ENCODE assay signal across 20 mouse cellular contexts in the genomic region with DNA sequence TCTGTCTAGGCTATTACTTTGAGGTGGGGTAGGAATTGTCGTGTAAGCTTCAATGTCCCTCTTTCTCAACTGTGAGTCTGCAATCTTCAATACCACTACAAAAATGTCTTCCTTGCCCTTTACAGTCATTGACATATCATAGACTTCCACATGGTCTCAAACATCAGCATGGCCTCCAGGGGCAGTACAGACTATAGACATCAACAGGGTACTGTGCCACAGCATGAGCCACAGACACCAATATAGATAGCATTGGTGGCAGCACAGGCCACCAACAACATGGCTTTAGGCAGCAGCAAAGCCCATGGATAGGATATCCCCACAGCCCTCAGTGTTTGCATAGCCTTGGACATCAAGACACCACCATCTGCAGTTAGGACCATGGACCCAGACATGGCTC. TPM values are rescaled to one million over a fixed set of nuclear protein-coding genes. Genes with fewer than 3 reads are reported as not detected.
DNase-seq lines count a peak whose midpoint lies in the region; ATAC-seq and TF ChIP-seq lines count a peak whose summit lies in the region.
"Had no signal": no experiment of that assay in that cellular context is flagged by ENCODE, and none has a peak within 500 bp of the region (broad histone marks: within the 10 kb centered on the region; RNA-seq: fewer than 3 reads in every experiment).

No protein-coding gene starts in this region.

- 83% methylated on average over 1 of the region's 1 CpGs for WGBS in kidney, embryonic 16.5 days
- 76% methylated on average over 1 of the region's 1 CpGs for WGBS in midbrain, postnatal 0 days
- WGBS in midbrain, embryonic 15.5 days: 89% methylated on average over 1 of the region's 1 CpGs
- WGBS in liver, embryonic 14.5 days (ENCODE audit: insufficient replicate concordance): 31% methylated on average over 1 of the region's 1 CpGs

- no peak overlapping the region for H3K27ac ChIP-seq in kidney, embryonic 16.5 days (ENCODE audit: low read length)
- no peak overlapping the region for H3K27ac ChIP-seq in midbrain, postnatal 0 days (ENCODE audit: low read depth, low read length)
- no peak overlapping the region for H3K27ac ChIP-seq in midbrain, embryonic 15.5 days
- no peak overlapping the region for H3K27ac ChIP-seq in liver, embryonic 14.5 days
- H3K27ac ChIP-seq: hindbrain, embryonic 15.5 days; limb, embryonic 13.5 days; neural tube, embryonic 13.5 days had no signal

- peak; percentile 15; the same call in 1 of the 2 replicates for ATAC-seq in kidney, embryonic 16.5 days (ENCODE audit: low FRiP score, low TSS enrichment)
- no peak for ATAC-seq in midbrain, postnatal 0 days (ENCODE audit: low FRiP score)
- ATAC-seq in midbrain, embryonic 15.5 days (replicated peaks): no peak
- no peak for ATAC-seq in liver, embryonic 14.5 days (ENCODE audit: insufficient read depth)
- ATAC-seq: CD4-positive, CD25-positive, alpha-beta regulatory T cell, adult 4 months; forebrain, embryonic 14.5 days; inflammation-experienced regulatory T-cells, adult 6 months had no signal

- H3K4me3 ChIP-seq in kidney, embryonic 16.5 days (ENCODE audit: low read length): no peak overlapping the region
- no peak overlapping the region for H3K4me3 ChIP-seq in midbrain, postnatal 0 days (ENCODE audit: low read depth, low read length)
- no peak overlapping the region for H3K4me3 ChIP-seq in midbrain, embryonic 15.5 days
- H3K4me3 ChIP-seq in liver, embryonic 14.5 days (ENCODE audit: insufficient read depth in 1 of 2, low read depth in 2 of 2, low read length in 2 of 2): no peak overlapping the region
- H3K4me3 ChIP-seq: heart, embryonic 12.5 days; hindbrain, embryonic 15.5 days; limb, embryonic 13.5 days; neural tube, embryonic 13.5 days had no signal

- DNase-seq in kidney, adult 9 months: no peak
- DNase-seq in midbrain, postnatal 0 days (ENCODE audit: low spot score): no peak
- DNase-seq in liver, embryonic 14.5 days (ENCODE audit: low read depth in 3 of 3, low spot score in 3 of 3): no peak
- no peak for DNase-seq in cerebellum, adult 8-10 months
- no peak for DNase-seq in cerebellum, postnatal 4 days (ENCODE audit: low spot score in 2 of 2)
- DNase-seq: adrenal gland, postnatal 36 days; gastrocnemius, postnatal 14 days; kidney, postnatal 14 days; lung, postnatal 4 days had no signal

- no peaks in the 10 kb centered on the region for H3K36me3 ChIP-seq in kidney, embryonic 16.5 days (ENCODE audit: insufficient read depth, low read length)
- no peaks in the 10 kb centered on the region for H3K36me3 ChIP-seq in midbrain, postnatal 0 days (ENCODE audit: insufficient read depth, low read length)
- no peaks in the 10 kb centered on the region for H3K36me3 ChIP-seq in midbrain, embryonic 15.5 days (replicated peaks)
- H3K36me3 ChIP-seq in liver, embryonic 14.5 days (replicated peaks; ENCODE audit: control insufficient read depth, insufficient read depth, low read depth): no peaks in the 10 kb centered on the region
- H3K36me3 ChIP-seq: heart, embryonic 12.5 days; hindbrain, embryonic 15.5 days; limb, embryonic 13.5 days; neural tube, embryonic 13.5 days had no signal

- H3K27me3 ChIP-seq in kidney, embryonic 16.5 days (ENCODE audit: insufficient read depth, low read length): no peaks in the 10 kb centered on the region
- H3K27me3 ChIP-seq in midbrain, postnatal 0 days (ENCODE audit: insufficient read depth, low read length): no peaks in the 10 kb centered on the region
- no peaks in the 10 kb centered on the region for H3K27me3 ChIP-seq in midbrain, embryonic 15.5 days (replicated peaks)
- no peaks in the 10 kb centered on the region for H3K27me3 ChIP-seq in liver, embryonic 14.5 days (ENCODE audit: control insufficient read depth, insufficient read depth, low read length)
- H3K27me3 ChIP-seq: heart, embryonic 12.5 days; hindbrain, embryonic 15.5 days; limb, embryonic 13.5 days; neural tube, embryonic 13.5 days had no signal

- H3K9ac ChIP-seq in kidney, embryonic 16.5 days (replicated peaks; ENCODE audit: low read length): no peak overlapping the region
- no peak overlapping the region for H3K9ac ChIP-seq in midbrain, postnatal 0 days (replicated peaks; ENCODE audit: low read length, poor library complexity, severe bottlenecking)
- no peak overlapping the region for H3K9ac ChIP-seq in midbrain, embryonic 15.5 days
- H3K9ac ChIP-seq in liver, embryonic 14.5 days (replicated peaks): no peak overlapping the region
- H3K9ac ChIP-seq: heart, embryonic 12.5 days; hindbrain, embryonic 15.5 days; limb, embryonic 13.5 days; neural tube, embryonic 13.5 days had no signal

- no peak overlapping the region for H3K4me2 ChIP-seq in kidney, embryonic 16.5 days (replicated peaks; ENCODE audit: low read depth, low read length)
- H3K4me2 ChIP-seq in midbrain, postnatal 0 days (ENCODE audit: low read depth, low read length, poor library complexity, severe bottlenecking): no peak overlapping the region
- no peak overlapping the region for H3K4me2 ChIP-seq in midbrain, embryonic 15.5 days
- H3K4me2 ChIP-seq in liver, embryonic 14.5 days (ENCODE audit: low read depth): no peak overlapping the region
- H3K4me2 ChIP-seq: heart, embryonic 12.5 days; hindbrain, embryonic 15.5 days; limb, embryonic 13.5 days; midbrain, embryonic 11.5 days; neural tube, embryonic 13.5 days had no signal

- no peaks in the 10 kb centered on the region for H3K4me1 ChIP-seq in kidney, embryonic 16.5 days (ENCODE audit: insufficient read depth, low read length)
- no peaks in the 10 kb centered on the region for H3K4me1 ChIP-seq in midbrain, postnatal 0 days (ENCODE audit: insufficient read depth, low read length)
- H3K4me1 ChIP-seq in midbrain, embryonic 15.5 days: no peaks in the 10 kb centered on the region
- no peaks in the 10 kb centered on the region for H3K4me1 ChIP-seq in liver, embryonic 14.5 days (replicated peaks; ENCODE audit: control insufficient read depth in 2 of 2, insufficient read depth in 2 of 2, low read length in 1 of 2)
- H3K4me1 ChIP-seq: heart, embryonic 12.5 days; hindbrain, embryonic 15.5 days; limb, embryonic 13.5 days; neural tube, embryonic 13.5 days had no signal

- TF ChIP-seq EP300 in liver, embryonic 14.5 days (IDR thresholded peaks at IDR 0.05; ENCODE audit: low read depth): no peak

- TF ChIP-seq CTCF in midbrain, postnatal 0 days (IDR thresholded peaks at IDR 0.05): 0 out of 2 replicates have a peak, but pooled peaks have one; percentile 13
- TF ChIP-seq CTCF in liver, embryonic 14.5 days (IDR thresholded peaks at IDR 0.05; ENCODE audit: low read depth): peak; percentile 21; the same call in 1 of the 2 replicates

- no peaks in the 10 kb centered on the region for H3K9me3 ChIP-seq in kidney, embryonic 16.5 days (ENCODE audit: low read length)
- H3K9me3 ChIP-seq in midbrain, postnatal 0 days (ENCODE audit: low read length): no peaks in the 10 kb centered on the region
- no peaks in the 10 kb centered on the region for H3K9me3 ChIP-seq in midbrain, embryonic 15.5 days
- no peaks in the 10 kb centered on the region for H3K9me3 ChIP-seq in liver, embryonic 14.5 days (ENCODE audit: control insufficient read depth, low read length)
- H3K9me3 ChIP-seq: heart, embryonic 12.5 days; hindbrain, embryonic 15.5 days; limb, embryonic 13.5 days; neural tube, embryonic 13.5 days had no signal

RNA-seq across cellular contexts. Expression of a gene that starts 12.2 kb away (rescaled TPM):
- 1.9 and 4.1 TPM in 2 replicates for polyA plus RNA-seq in kidney, embryonic 16.5 days (2015; fragmentation: Nextera tagmentation; extraction: Ambion mirVana)
- 5.6 and 6.5 TPM in 2 replicates for total RNA-seq in midbrain, postnatal 0 days (2014; rRNA removed)
- polyA plus RNA-seq in midbrain, postnatal 0 days (2015; fragmentation: Nextera tagmentation; extraction: Ambion mirVana): 7.2 and 8.7 TPM in 2 replicates
- 4.7 and 6.1 TPM in 2 replicates for polyA plus RNA-seq in midbrain, embryonic 15.5 days (2015; fragmentation: Nextera tagmentation; extraction: Ambion mirVana)
- 0.37 and 0.73 TPM in 2 replicates for polyA plus RNA-seq in liver, embryonic 14.5 days (2012; rRNA removed)
- polyA plus RNA-seq in liver, embryonic 14.5 days (2014; fragmentation: Nextera tagmentation; extraction: Ambion mirVana): 0.33 and 1.0 TPM in 2 replicates

RNA-seq across cellular contexts. Expression of a gene that starts 12.4 kb away (rescaled TPM):
- polyA plus RNA-seq in kidney, embryonic 16.5 days (2015; fragmentation: Nextera tagmentation; extraction: Ambion mirVana): 2.4 and 2.8 TPM in 2 replicates
- total RNA-seq in midbrain, postnatal 0 days (2014; rRNA removed): 10.1 and 12.8 TPM in 2 replicates
- polyA plus RNA-seq in midbrain, postnatal 0 days (2015; fragmentation: Nextera tagmentation; extraction: Ambion mirVana): 19.9 and 24.9 TPM in 2 replicates
- polyA plus RNA-seq in midbrain, embryonic 15.5 days (2015; fragmentation: Nextera tagmentation; extraction: Ambion mirVana): 12.9 and 13.8 TPM in 2 replicates
- polyA plus RNA-seq in liver, embryonic 14.5 days (2012; rRNA removed): 0.21 and 0.39 TPM in 2 replicates
- 0.56 and 1.1 TPM in 2 replicates for polyA plus RNA-seq in liver, embryonic 14.5 days (2014; fragmentation: Nextera tagmentation; extraction: Ambion mirVana)
- polyA plus RNA-seq: inflammation-experienced regulatory T-cells, adult 6 months had no signal

RNA-seq across cellular contexts. Expression of a gene that starts 36.1 kb away (rescaled TPM):
- 162 and 190 TPM in 2 replicates for polyA plus RNA-seq in kidney, embryonic 16.5 days (2015; fragmentation: Nextera tagmentation; extraction: Ambion mirVana)
- 72.9 and 84.7 TPM in 2 replicates for total RNA-seq in midbrain, postnatal 0 days (2014; rRNA removed)
- 299 and 341 TPM in 2 replicates for polyA plus RNA-seq in midbrain, postnatal 0 days (2015; fragmentation: Nextera tagmentation; extraction: Ambion mirVana)
- 180 and 200 TPM in 2 replicates for polyA plus RNA-seq in midbrain, embryonic 15.5 days (2015; fragmentation: Nextera tagmentation; extraction: Ambion mirVana)
- 34.7 and 72.6 TPM in 2 replicates for polyA plus RNA-seq in liver, embryonic 14.5 days (2012; rRNA removed)
- polyA plus RNA-seq in liver, embryonic 14.5 days (2014; fragmentation: Nextera tagmentation; extraction: Ambion mirVana): 179 and 187 TPM in 2 replicates

RNA-seq across cellular contexts. Expression of a gene that starts 43.0 kb away (rescaled TPM):
- polyA plus RNA-seq in kidney, embryonic 16.5 days (2015; fragmentation: Nextera tagmentation; extraction: Ambion mirVana): 0.47 and 0.58 TPM in 2 replicates
- total RNA-seq in midbrain, postnatal 0 days (2014; rRNA removed): 0.99 and 1.9 TPM in 2 replicates
- polyA plus RNA-seq in midbrain, postnatal 0 days (2015; fragmentation: Nextera tagmentation; extraction: Ambion mirVana): 0.26 and 0.58 TPM in 2 replicates
- 1.0 and 1.3 TPM in 2 replicates for polyA plus RNA-seq in midbrain, embryonic 15.5 days (2015; fragmentation: Nextera tagmentation; extraction: Ambion mirVana)
- 0.09 TPM in 2 replicates for polyA plus RNA-seq in liver, embryonic 14.5 days (2012; rRNA removed)
- 0.05 TPM in 1 of 2 replicates, not detected in the other for polyA plus RNA-seq in liver, embryonic 14.5 days (2014; fragmentation: Nextera tagmentation; extraction: Ambion mirVana)
- total RNA-seq: hematopoietic stem cell, adult 5-6 weeks had no signal
